Mouse (Mus musculus) heart, adult 2 months (tissue): ENCODE data around the gene Tlr9. TPM values are rescaled to one million over a fixed set of nuclear protein-coding genes. Genes with fewer than 3 reads are reported as not detected.

Experiments used
- DNase-seq, 2 experiments: peaks; one replicate each; pipeline ENCODE4 v3.0.0; 2021
- H3K27ac ChIP-seq: fragments of 200-600 bp; 2 replicates; pipeline ENCODE4 v1.8.1; 2022
- H3K27me3 ChIP-seq: fragments of 200-500 bp; 2 replicates; pipeline ENCODE4 v1.6.1; 2012; ENCODE audit warnings: mild to moderate bottlenecking, low read length, inconsistent platforms, mixed read lengths; ENCODE audit not compliant: control insufficient read depth, insufficient read depth
- H3K36me3 ChIP-seq: fragments of 200-500 bp; 2 replicates; pipeline ENCODE4 v1.6.1; 2012; ENCODE audit warnings: low read length, inconsistent platforms; ENCODE audit not compliant: control insufficient read depth, insufficient read depth
- H3K4me1 ChIP-seq: fragments of 200-500 bp; 2 replicates; pipeline ENCODE4 v1.6.1; 2011; ENCODE audit warnings: low read length; ENCODE audit not compliant: control insufficient read depth, insufficient read depth
- H3K4me3 ChIP-seq: fragments of 200-600 bp; 2 replicates; pipeline ENCODE4 v1.8.1; 2022
- H3K79me2 ChIP-seq: fragments of 200-500 bp; replicated peaks from 2 replicates; pipeline ENCODE4 v1.6.1; 2012; ENCODE audit warnings: mild to moderate bottlenecking, inconsistent platforms, low read length, moderate library complexity, mixed read lengths; ENCODE audit not compliant: control insufficient read depth, insufficient read depth
- H3K9ac ChIP-seq: fragments of 200-500 bp; 2 replicates; pipeline ENCODE4 v1.6.1; 2012; ENCODE audit warnings: low read depth, mild to moderate bottlenecking, control low read depth, inconsistent platforms, low read length, mixed read lengths
- CTCF ChIP-seq: fragments of 200-600 bp; IDR thresholded peaks from 2 replicates; pipeline ENCODE4 v1.8.1; 2022; ENCODE audit warnings: antibody characterized with exemption, mild to moderate bottlenecking, moderate library complexity
- EP300 ChIP-seq: fragments of 200-500 bp; IDR thresholded peaks from 2 replicates; pipeline ENCODE4 v1.6.1; 2011; ENCODE audit warnings: low read depth, low read length, control low read depth; ENCODE audit not compliant: insufficient read depth
- POLR2A ChIP-seq: fragments of 200-500 bp; IDR thresholded peaks from 2 replicates; pipeline ENCODE4 v1.6.1; 2011; ENCODE audit warnings: mild to moderate bottlenecking, low read depth, low read length, control low read depth; ENCODE audit not compliant: insufficient read depth
- WGBS: fragments of 180-500 bp; shearing (Covaris S2); methylation state at CpG from one replicate; pipeline ENCODE4 v1.1.7; 2018; 5-methylcytosine and 5-hydroxymethylcytosine counted together
- intact Hi-C: fragments of 180-260 bp; cut with DNase I; formaldehyde crosslinking; loops from one replicate; pipeline ENCODE4 v1.15.1; 2025
- polyA plus RNA-seq: library from polyadenylated mRNA; depleted of rRNA; stranded (reverse); fragments of >200 nt; gene quantifications from 2 replicates; pipeline ENCODE4 v1.2.3, GENCODE M21; 2012
- total RNA-seq, 2 experiments: library from RNA; stranded (reverse); gene quantifications; 2 replicates each; pipeline ENCODE4 v1.2.3; 2021

Tlr9 gene
- total and polyA plus RNA-seq, 3 experiments, result 0.39 to 1.9 (median 0.47) TPM

GRCm38 (mm10) chr9:106269076-106269788 lies 46.8 kb downstream of the Tlr9 start:
- TF ChIP-seq POLR2A (no peak), CTCF (no peak), EP300 (no peak)
- Histone ChIP-seq H3K36me3 (no peaks in the 10 kb centered on the region), H3K27ac (no peak overlapping the region), H3K9ac (no peak overlapping the region), H3K79me2 (no peaks in the 10 kb centered on the region), H3K27me3 (no peaks in the 10 kb centered on the region), H3K4me1 (no peaks in the 10 kb centered on the region), H3K4me3 (no peak overlapping the region)
- intact Hi-C loops, result no loop called here
- WGBS, result 65% methylated on average over 9 of the region's 9 CpGs
- no peak for DNase-seq

DNA sequence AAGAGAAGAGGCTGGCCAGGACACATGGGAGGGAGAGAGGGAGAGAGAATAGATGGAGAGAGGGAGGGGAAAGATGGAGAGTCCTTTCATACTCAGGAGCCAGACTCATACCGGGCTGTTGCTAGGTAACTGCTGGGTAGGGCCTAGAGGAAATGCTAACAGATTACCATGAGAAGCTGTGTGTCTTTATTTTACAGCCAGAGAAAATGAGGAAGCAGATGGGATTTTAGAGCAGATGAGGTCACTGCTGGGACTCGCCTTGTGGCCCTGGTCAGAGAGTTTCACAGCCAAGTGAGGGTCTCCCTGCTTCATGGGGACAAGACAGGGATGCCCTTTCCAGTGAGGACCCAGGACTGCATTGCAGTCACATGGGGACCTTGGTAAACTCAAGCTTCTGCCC lies 47.5 kb downstream of the Tlr9 start:
- 18% methylated on average over 2 of the region's 2 CpGs for WGBS
- no peak overlapping the region for H3K4me3 ChIP-seq
- DNase-seq, result no peak
- H3K4me1 ChIP-seq, result no peaks in the 10 kb centered on the region
- no peaks in the 10 kb centered on the region for H3K79me2 ChIP-seq
- H3K27ac ChIP-seq, result no peak overlapping the region
- H3K9ac ChIP-seq, result no peak overlapping the region
- TF ChIP-seq EP300 (no peak), POLR2A (no peak), CTCF (no peak)
- H3K27me3 ChIP-seq, result no peaks in the 10 kb centered on the region
- intact Hi-C loops, result loop anchor here (2.0 kb wide), 1 partner anchor 13 kb away; no protein-coding TSS in a partner anchor
- H3K36me3 ChIP-seq, result no peaks in the 10 kb centered on the region

- DNase-seq, result no peak
- Histone ChIP-seq H3K4me1 (no peaks in the 10 kb centered on the region), H3K79me2 (no peaks in the 10 kb centered on the region), H3K9ac (no peak overlapping the region), H3K27me3 (no peaks in the 10 kb centered on the region), H3K36me3 (no peaks in the 10 kb centered on the region), H3K27ac (no peak overlapping the region), H3K4me3 (no peak overlapping the region)
- intact Hi-C loops, result loop anchor here (2.0 kb wide), 1 partner anchor 14 kb away; no protein-coding TSS in a partner anchor
- WGBS, result 83% methylated on average over 4 of the region's 4 CpGs
- TF ChIP-seq EP300, result no peak
- no peak for TF ChIP-seq POLR2A
- TF ChIP-seq CTCF, result no peak
Measured at GRCm38 (mm10) chr9:106270656-106271055, 48.3 kb downstream of the Tlr9 start.

DNA sequence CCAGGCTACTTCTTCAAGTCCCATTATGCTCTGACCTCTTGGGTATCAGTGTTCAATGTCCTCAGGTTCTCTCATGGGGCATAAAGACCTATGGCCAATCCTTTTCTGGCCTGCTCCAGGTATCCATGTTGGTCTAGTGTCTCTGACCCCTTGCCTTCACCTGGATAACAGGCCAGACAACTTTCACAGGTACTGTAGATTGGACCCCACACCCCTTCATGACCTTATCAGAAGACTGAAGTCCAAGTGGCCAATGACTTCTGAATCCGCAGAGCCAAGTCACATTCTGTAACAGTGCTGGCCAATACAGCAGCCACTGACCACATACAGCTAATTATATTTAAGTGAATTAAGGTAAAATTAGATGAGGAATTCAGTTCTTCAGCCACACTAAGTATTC lies 49.9 kb downstream of the Tlr9 start:
- intact Hi-C loops, result no loop called here
- 100% methylated on average over 1 of the region's 1 CpGs for WGBS
- Histone ChIP-seq H3K27me3 (no peaks in the 10 kb centered on the region), H3K4me1 (no peaks in the 10 kb centered on the region), H3K4me3 (no peak overlapping the region), H3K27ac (no peak overlapping the region), H3K79me2 (no peaks in the 10 kb centered on the region), H3K36me3 (no peaks in the 10 kb centered on the region), H3K9ac (no peak overlapping the region)
- no peak for TF ChIP-seq EP300
- no peak for TF ChIP-seq CTCF
- TF ChIP-seq POLR2A, result no peak
- no peak for DNase-seq

GRCm38 (mm10) chr9:106273276-106273675 lies 50.9 kb downstream of the Tlr9 start:
- Histone ChIP-seq H3K9ac (no peak overlapping the region), H3K36me3 (no peaks in the 10 kb centered on the region), H3K79me2 (no peaks in the 10 kb centered on the region), H3K27me3 (no peaks in the 10 kb centered on the region), H3K4me1 (no peaks in the 10 kb centered on the region), H3K4me3 (no peak overlapping the region), H3K27ac (no peak overlapping the region)
- no peak for TF ChIP-seq CTCF
- no peak for TF ChIP-seq EP300
- no peak for TF ChIP-seq POLR2A
- no peak for DNase-seq
- WGBS, result 91% methylated on average over 12 of the region's 12 CpGs
- intact Hi-C loops, result no loop called here

GRCm38 (mm10) chr9:106273791-106274190 lies 51.4 kb downstream of the Tlr9 start:
- Histone ChIP-seq H3K27ac (no peak overlapping the region), H3K4me3 (no peak overlapping the region), H3K27me3 (no peaks in the 10 kb centered on the region), H3K4me1 (no peaks in the 10 kb centered on the region), H3K36me3 (no peaks in the 10 kb centered on the region), H3K79me2 (no peaks in the 10 kb centered on the region), H3K9ac (no peak overlapping the region)
- intact Hi-C loops, result no loop called here
- DNase-seq, result no peak
- TF ChIP-seq EP300 (no peak), POLR2A (no peak), CTCF (no peak)
- WGBS, result 48% methylated on average over 4 of the region's 4 CpGs
